ENCODE assay signal across 19 mouse cellular contexts in the genomic region with DNA sequence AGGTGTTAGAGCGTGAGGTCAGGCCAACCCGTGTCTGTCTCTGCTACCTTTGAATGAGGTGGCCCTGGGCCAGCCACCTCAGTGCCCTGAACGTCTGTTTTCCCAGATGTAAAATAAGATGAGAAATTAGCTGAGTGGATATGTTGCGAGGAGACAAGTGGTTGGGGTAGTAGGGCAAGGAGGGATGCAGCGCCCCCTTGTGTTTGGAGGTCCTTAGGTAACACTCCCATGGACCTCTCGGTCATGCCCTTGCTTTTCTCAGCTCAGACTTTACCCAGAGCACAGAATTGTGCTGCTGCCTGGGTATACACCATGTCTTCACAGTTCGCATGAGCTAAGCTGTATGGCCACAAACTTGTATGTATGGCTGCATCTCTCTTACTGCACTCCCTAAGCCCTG.
DNase-seq lines count a peak whose midpoint lies in the region; ATAC-seq and TF ChIP-seq lines count a peak whose summit lies in the region.
"Had no signal": no experiment of that assay in that cellular context is flagged by ENCODE, and none has a peak within 500 bp of the region (broad histone marks: within the 10 kb centered on the region; RNA-seq: fewer than 3 reads in every experiment).

No protein-coding gene starts in this region.

- no peak for TF ChIP-seq POLR2A in olfactory bulb, adult 2 months (IDR thresholded peaks at IDR 0.05; ENCODE audit: insufficient read depth, low read depth, low read length)

- no peak overlapping the region for H3K4me3 ChIP-seq in midbrain, postnatal 0 days (ENCODE audit: low read depth, low read length)
- H3K4me3 ChIP-seq in midbrain, embryonic 10.5 days = no peak overlapping the region
- H3K4me3 ChIP-seq in olfactory bulb, adult 2 months (ENCODE audit: insufficient read depth, low read depth, low read length) = no peak overlapping the region
- H3K4me3 ChIP-seq: embryonic facial prominence, embryonic 12.5 days; heart, embryonic 13.5 days; kidney, embryonic 15.5 days; limb, embryonic 10.5 days; liver, embryonic 13.5 days; myocyte had no signal

- no peak for ATAC-seq in CD4-positive, CD25-positive, alpha-beta regulatory T cell, adult 4 months
- ATAC-seq in midbrain, postnatal 0 days (ENCODE audit: low FRiP score) = no peak
- ATAC-seq: activated CD4-positive, CD25-positive, alpha-beta regulatory T cell, adult 4 months; inflammation-experienced regulatory T-cells, adult 6 months; lung, postnatal 0 days had no signal

- WGBS in midbrain, postnatal 0 days = 90% methylated on average over 7 of the region's 7 CpGs
- 87% methylated on average over 7 of the region's 7 CpGs for WGBS in midbrain, embryonic 10.5 days
- WGBS in olfactory bulb, adult 2 months = 79% methylated on average over 7 of the region's 7 CpGs

- no peak overlapping the region for H3K9ac ChIP-seq in midbrain, postnatal 0 days (replicated peaks; ENCODE audit: low read length, poor library complexity, severe bottlenecking)
- H3K9ac ChIP-seq: embryonic facial prominence, embryonic 12.5 days; heart, embryonic 13.5 days; kidney, embryonic 15.5 days; liver, embryonic 13.5 days had no signal

- no peaks in the 10 kb centered on the region for H3K4me1 ChIP-seq in midbrain, postnatal 0 days (ENCODE audit: insufficient read depth, low read length)
- peaks cover 4% of the 10 kb centered on the region; the same call in 1 of the 2 replicates for H3K4me1 ChIP-seq in midbrain, embryonic 10.5 days
- H3K4me1 ChIP-seq in olfactory bulb, adult 2 months (ENCODE audit: control insufficient read depth, insufficient read depth, low read length) = peaks cover 17% of the 10 kb centered on the region
- H3K4me1 ChIP-seq: embryonic facial prominence, embryonic 12.5 days; heart, embryonic 13.5 days; kidney, embryonic 15.5 days; liver, embryonic 13.5 days had no signal

- TF ChIP-seq CTCF in midbrain, postnatal 0 days (IDR thresholded peaks at IDR 0.05) = 0 out of 2 replicates have a peak, but pooled peaks have one; percentile 4
- TF ChIP-seq CTCF in olfactory bulb, adult 2 months (IDR thresholded peaks at IDR 0.05; ENCODE audit: insufficient read depth, low read depth, low read length) = no peak

- H3K4me2 ChIP-seq in midbrain, postnatal 0 days (ENCODE audit: low read depth, low read length, poor library complexity, severe bottlenecking) = no peak overlapping the region
- H3K4me2 ChIP-seq: embryonic facial prominence, embryonic 12.5 days; heart, embryonic 13.5 days; kidney, embryonic 15.5 days; liver, embryonic 13.5 days had no signal

- H3K9me3 ChIP-seq in midbrain, postnatal 0 days (ENCODE audit: low read length) = peaks cover 2% of the 10 kb centered on the region; the same call in 1 of the 2 replicates
- H3K9me3 ChIP-seq in midbrain, embryonic 10.5 days (replicated peaks) = no peaks in the 10 kb centered on the region
- H3K9me3 ChIP-seq: embryonic facial prominence, embryonic 12.5 days; kidney, embryonic 15.5 days; limb, embryonic 10.5 days had no signal

- H3K36me3 ChIP-seq in midbrain, postnatal 0 days (ENCODE audit: insufficient read depth, low read length) = no peaks in the 10 kb centered on the region
- H3K36me3 ChIP-seq in midbrain, embryonic 10.5 days = no peaks in the 10 kb centered on the region
- H3K36me3 ChIP-seq: embryonic facial prominence, embryonic 12.5 days; G1E; heart, embryonic 13.5 days; kidney, embryonic 15.5 days; limb, embryonic 10.5 days; liver, embryonic 13.5 days had no signal

- no peaks in the 10 kb centered on the region for H3K27me3 ChIP-seq in midbrain, postnatal 0 days (ENCODE audit: insufficient read depth, low read length)
- no peaks in the 10 kb centered on the region for H3K27me3 ChIP-seq in midbrain, embryonic 10.5 days (ENCODE audit: low read depth, poor library complexity, severe bottlenecking)
- H3K27me3 ChIP-seq: embryonic facial prominence, embryonic 12.5 days; heart, embryonic 13.5 days; kidney, embryonic 15.5 days; liver, embryonic 13.5 days had no signal

- DNase-seq in CD4-positive, CD25-positive, alpha-beta regulatory T cell, adult 2 months (ENCODE audit: low read depth, low spot score) = peak; percentile 73
- DNase-seq in midbrain, postnatal 0 days (ENCODE audit: low spot score) = no peak
- no peak for DNase-seq in midbrain, embryonic 10.5 days (ENCODE audit: low spot score)
- peak; percentile 23 to 32 for DNase-seq in thymus, postnatal 36 days
- no peak for DNase-seq in cerebellum, postnatal 14 days
- DNase-seq in frontal cortex, postnatal 25 days (ENCODE audit: low spot score in 2 of 2) = no peak
- DNase-seq: heart, postnatal 4 days; liver, embryonic 13.5 days had no signal

- no peak overlapping the region for H3K27ac ChIP-seq in midbrain, postnatal 0 days (ENCODE audit: low read depth, low read length)
- H3K27ac ChIP-seq in midbrain, embryonic 10.5 days (replicated peaks) = no peak overlapping the region
- peak overlapping the region; percentile 2; the same call in 1 of the 2 replicates for H3K27ac ChIP-seq in olfactory bulb, adult 2 months (ENCODE audit: insufficient read depth, low read depth, low read length)
- H3K27ac ChIP-seq: embryonic facial prominence, embryonic 12.5 days; heart, embryonic 13.5 days; kidney, embryonic 15.5 days; limb, embryonic 10.5 days; liver, embryonic 13.5 days had no signal

Comparison
In these comparisons a context has a peak if more than half of its experiments do, and no peak if none do; other contexts are left out.
1. DNase-seq: peak in CD4-positive, CD25-positive, alpha-beta regulatory T cell, adult 2 months (single experiment) and thymus, postnatal 36 days (2 of 2); none in midbrain, postnatal 0 days (single experiment), midbrain, embryonic 10.5 days (single experiment), cerebellum, postnatal 14 days (0 of 2) and frontal cortex, postnatal 25 days (0 of 2).